Mouse (Mus musculus): Measurements from ENCODE around the gene Wfdc15a.

The Wfdc15a gene

GRCm38 (mm10) chr2:164177831-164178230, 22.1 kb downstream of the Wfdc15a start:
- DNase-seq (ENCODE audit: low spot score in 2 of 2), result no peak

GRCm38 (mm10) chr2:164175850-164176249, 24.1 kb downstream of the Wfdc15a start:
- DNase-seq (ENCODE audit: low spot score in 2 of 2), result no peak

GRCm38 (mm10) chr2:164174649-164175395, 25.1 kb downstream of the Wfdc15a start:
- no peak for DNase-seq (ENCODE audit: low spot score in 2 of 2)

- no peak for DNase-seq (ENCODE audit: low spot score in 2 of 2)
Observed at GRCm38 (mm10) chr2:164173394-164173793, 26.5 kb downstream of the Wfdc15a start.

- DNase-seq (ENCODE audit: low spot score in 2 of 2), result no peak
Observed at GRCm38 (mm10) chr2:164170902-164171301, 29.0 kb downstream of the Wfdc15a start, which contains the start of gene Kcns1. Kcns1 (minus strand) TSS chr2:164171113.

- DNase-seq (ENCODE audit: low spot score in 2 of 2), result no peak
Observed at GRCm38 (mm10) chr2:164170326-164170725, 29.6 kb downstream of the Wfdc15a start.

- DNase-seq (ENCODE audit: low spot score in 2 of 2), result no peak
Observed at GRCm38 (mm10) chr2:164168571-164168946, 31.4 kb downstream of the Wfdc15a start.

- no peak for DNase-seq (ENCODE audit: low spot score in 2 of 2)
Observed at GRCm38 (mm10) chr2:164167752-164168570, 32.0 kb downstream of the Wfdc15a start.

GRCm38 (mm10) chr2:164164941-164165340, 35.0 kb downstream of the Wfdc15a start:
- no peak for DNase-seq (ENCODE audit: low spot score in 2 of 2)

GRCm38 (mm10) chr2:164161515-164162055, 38.3 kb downstream of the Wfdc15a start:
- no peak for DNase-seq (ENCODE audit: low spot score in 2 of 2)

- no peak for DNase-seq (ENCODE audit: low spot score in 2 of 2)
Observed at GRCm38 (mm10) chr2:164158838-164159237, 41.1 kb downstream of the Wfdc15a start.

- DNase-seq (ENCODE audit: low spot score in 2 of 2), result no peak
Observed at GRCm38 (mm10) chr2:164156158-164156557, 43.8 kb downstream of the Wfdc15a start.

GRCm38 (mm10) chr2:164154007-164154406, 45.9 kb downstream of the Wfdc15a start:
- no peak for DNase-seq (ENCODE audit: low spot score in 2 of 2)

- DNase-seq (ENCODE audit: low spot score in 2 of 2), result no peak
Observed at GRCm38 (mm10) chr2:164152341-164152740, 47.6 kb downstream of the Wfdc15a start.

- DNase-seq (ENCODE audit: low spot score in 2 of 2), result no peak
Observed at GRCm38 (mm10) chr2:164150086-164150760, 49.7 kb downstream of the Wfdc15a start.

Data from spleen, postnatal 4 days (tissue).